Mouse (Mus musculus): ENCODE results near the gene Dip2b.

- no peak for TF ChIP-seq CEBPB (IDR thresholded peaks at IDR 0.05; ENCODE audit: insufficient read depth, poor library complexity, severe bottlenecking)
- no peak for TF ChIP-seq TCF12 (IDR thresholded peaks at IDR 0.05; ENCODE audit: insufficient read depth, poor library complexity, severe bottlenecking)
- no peak for TF ChIP-seq POLR2A (IDR thresholded peaks at IDR 0.05; ENCODE audit: insufficient read length, low read depth)
- no peak for TF ChIP-seq POLR2AphosphoS2 (IDR thresholded peaks at IDR 0.05; ENCODE audit: insufficient read length, low read depth)
- TF ChIP-seq E2F4 (IDR thresholded peaks at IDR 0.05; ENCODE audit: insufficient read depth), result no peak
- TF ChIP-seq USF1 (IDR thresholded peaks at IDR 0.05; ENCODE audit: low read depth), result no peak
- TF ChIP-seq MYOG (IDR thresholded peaks at IDR 0.05; ENCODE audit: control insufficient read depth in 1 of 3, insufficient read depth in 1 of 3, insufficient read length in 2 of 3, low read depth in 2 of 3), result no peak
Observed at GRCm38 (mm10) chr15:100228535-100229336, 190.3 kb downstream of the Dip2b start.

All from myocyte (in vitro differentiated cells).